Mouse (Mus musculus): Measurements from ENCODE around the gene Disc1. TPM values are rescaled to one million over a fixed set of nuclear protein-coding genes. Genes with fewer than 3 reads are reported as not detected.

Gene Disc1
- total and polyA plus RNA-seq, 3 experiments, result 0.75 to 2.2 TPM; not detected in 1

GRCm38 (mm10) chr8:125034669-125035068, 19.3 kb upstream of the Disc1 start:
- Histone ChIP-seq H3K9ac (ENCODE audit: control insufficient read depth, low read depth, low read length, poor library complexity, severe bottlenecking) (no peak overlapping the region), H3K4me3 (ENCODE audit: control insufficient read depth in 1 of 2, insufficient read depth in 1 of 2, low read depth in 2 of 2, low read length in 2 of 2) (no peak overlapping the region), H3K79me2 (ENCODE audit: control insufficient read depth, insufficient read depth, low read length, poor library complexity) (no peaks in the 10 kb centered on the region; the same call in 1 of the 2 replicates), H3K9me3 (replicated peaks; ENCODE audit: insufficient read depth, low read length) (no peaks in the 10 kb centered on the region), H3K27me3 (ENCODE audit: control insufficient read depth in 1 of 2, insufficient read depth in 2 of 2, low read length in 2 of 2) (no peaks in the 10 kb centered on the region), H3K4me1 (ENCODE audit: control insufficient read depth in 1 of 2, insufficient read depth in 2 of 2, low read length in 2 of 2) (peaks cover 14% of the 10 kb centered on the region in 2 experiments), H3K36me3 (ENCODE audit: control insufficient read depth in 1 of 2, insufficient read depth in 2 of 2, low read length in 2 of 2) (peaks cover 13 to 18% of the 10 kb centered on the region in 2 experiments), H3K27ac (ENCODE audit: control insufficient read depth, low read depth, low read length) (no peak overlapping the region)
- TF ChIP-seq MXI1 (IDR thresholded peaks at IDR 0.05; ENCODE audit: low read depth, low read length), result no peak
- no peak for TF ChIP-seq MYC (IDR thresholded peaks at IDR 0.05; ENCODE audit: low read depth, low read length)
- no peak for TF ChIP-seq ZKSCAN1 (IDR thresholded peaks at IDR 0.05; ENCODE audit: low read depth, low read length)
- no peak for TF ChIP-seq MYB (IDR thresholded peaks at IDR 0.05; ENCODE audit: low read depth, low read length)
- TF ChIP-seq POLR2AphosphoS2 (IDR thresholded peaks at IDR 0.05; ENCODE audit: low read length), result no peak
- no peak for TF ChIP-seq CHD1 (IDR thresholded peaks at IDR 0.05; ENCODE audit: low read depth, low read length)
- no peak for TF ChIP-seq POLR2AphosphoS5 (IDR thresholded peaks at IDR 0.05; ENCODE audit: borderline replicate concordance, low read depth, low read length)
- no peak for TF ChIP-seq SIN3A (IDR thresholded peaks at IDR 0.05; ENCODE audit: low read length)
- peak; percentile 40; the same call in 1 of the 2 replicates for TF ChIP-seq ZC3H11A (IDR thresholded peaks at IDR 0.05; ENCODE audit: low read depth, low read length)
- no peak for TF ChIP-seq EP300 (IDR thresholded peaks at IDR 0.05; ENCODE audit: low read depth in 1 of 2, low read length in 2 of 2)
- TF ChIP-seq UBTF (IDR thresholded peaks at IDR 0.05; ENCODE audit: borderline replicate concordance, insufficient read depth, low read depth, low read length), result no peak
- TF ChIP-seq CTCF (IDR thresholded peaks at IDR 0.05 in 2 of 3, conservative IDR thresholded peaks at IDR 0.05 in 1 of 3; ENCODE audit: control insufficient read depth in 1 of 3, insufficient read depth in 1 of 3, low read depth in 2 of 3, low read length in 3 of 3, poor library complexity in 1 of 3, severe bottlenecking in 1 of 3), result peak; percentile 81 to 88 (median 86)
- TF ChIP-seq BHLHE40 (IDR thresholded peaks at IDR 0.05; ENCODE audit: borderline replicate concordance, low read depth, low read length), result no peak
- peak; percentile 63 for TF ChIP-seq SMC3 (IDR thresholded peaks at IDR 0.05; ENCODE audit: low read depth, low read length)
- TF ChIP-seq MEF2A (IDR thresholded peaks at IDR 0.05; ENCODE audit: extremely low read depth, insufficient replicate concordance, low read depth, low read length, poor library complexity, severe bottlenecking), result no peak
- no peak for TF ChIP-seq HCFC1 (IDR thresholded peaks at IDR 0.05; ENCODE audit: low read depth, low read length)
- no peak for TF ChIP-seq MAFK (IDR thresholded peaks at IDR 0.05; ENCODE audit: borderline replicate concordance, low read depth, low read length)
- TF ChIP-seq ZNF384 (IDR thresholded peaks at IDR 0.05; ENCODE audit: low read depth, low read length), result no peak
- no peak for TF ChIP-seq NELFE (IDR thresholded peaks at IDR 0.05; ENCODE audit: low read depth, low read length)
- TF ChIP-seq TBP (IDR thresholded peaks at IDR 0.05; ENCODE audit: low read depth, low read length), result no peak
- TF ChIP-seq RAD21 (IDR thresholded peaks at IDR 0.05; ENCODE audit: low read depth, low read length), result peak; percentile 48
- TF ChIP-seq ZMIZ1 (IDR thresholded peaks at IDR 0.05; ENCODE audit: low read depth, low read length), result no peak
- no peak for TF ChIP-seq NRF1 (IDR thresholded peaks at IDR 0.05; ENCODE audit: insufficient read depth, low read depth, low read length, poor library complexity, severe bottlenecking)
- no peak for TF ChIP-seq GABPA (IDR thresholded peaks at IDR 0.05; ENCODE audit: low read depth, low read length)
- TF ChIP-seq USF2 (IDR thresholded peaks at IDR 0.05; ENCODE audit: borderline replicate concordance in 1 of 2, insufficient read depth in 1 of 2, low read depth in 1 of 2, low read length in 2 of 2), result no peak
- peak; percentile 68 for DNase-seq (ENCODE audit: low read depth, low spot score)
